Mouse (Mus musculus) heart, embryonic 12.5 days (tissue): Measurements from ENCODE around the gene Pdhx. TPM values are rescaled to one million over a fixed set of nuclear protein-coding genes. Genes with fewer than 3 reads are reported as not detected.

Experiments used
- polyA plus RNA-seq: library from polyadenylated mRNA; unstranded; fragments of >200 nt; fragmentation: Nextera tagmentation; extraction: Ambion mirVana; gene quantifications from 2 replicates; pipeline ENCODE4 v1.2.1, GENCODE M21; 2016

Gene Pdhx
- polyA plus RNA-seq, 1 experiment from 2014 or later, result 53.6 TPM

Other genes starting within 250 kb of the Pdhx start
- 29.9 and 30.2 TPM in 2 replicates for gene Cd44, start 171.8 kb downstream of the Pdhx start, polyA plus RNA-seq
- 57.8 and 58.9 TPM in 2 replicates for gene Apip, start 162 bp upstream of the Pdhx start, polyA plus RNA-seq
- 0.26 TPM in 1 of 2 replicates, not detected in the other for gene Ehf, start 229.8 kb upstream of the Pdhx start, polyA plus RNA-seq